Mouse (Mus musculus): ENCODE data around the gene Casp7.

The Casp7 gene

GRCm38 (mm10) chr19:56470286-56471020 lies 73.5 kb downstream of the Casp7 start:
- DNase-seq (ENCODE audit: low spot score) = no peak

DNA sequence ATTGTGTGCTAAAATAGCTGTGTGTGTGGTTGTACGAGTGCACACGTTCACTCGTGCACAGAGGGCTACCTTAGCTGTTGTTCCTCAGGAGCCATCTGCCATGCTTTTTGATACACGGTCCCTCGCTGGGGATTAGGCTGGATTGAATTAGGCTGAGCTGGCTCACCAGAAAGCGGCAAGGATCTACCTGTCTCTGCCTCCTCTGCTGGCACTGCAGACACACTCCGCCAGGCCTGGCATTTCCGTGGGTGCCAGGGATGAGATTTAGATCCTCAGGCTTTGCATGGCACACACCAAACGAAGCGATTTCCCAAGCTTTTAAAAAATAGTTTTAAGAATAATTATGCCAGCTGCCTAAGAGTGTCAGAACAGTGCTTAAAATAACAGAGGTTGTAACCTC lies 75.0 kb downstream of the Casp7 start:
- no peak for DNase-seq (ENCODE audit: low spot score)

- no peak for DNase-seq (ENCODE audit: low spot score)
These were observed 78.1 kb downstream of the Casp7 start for GRCm38 (mm10) chr19:56474869-56475550.

DNA sequence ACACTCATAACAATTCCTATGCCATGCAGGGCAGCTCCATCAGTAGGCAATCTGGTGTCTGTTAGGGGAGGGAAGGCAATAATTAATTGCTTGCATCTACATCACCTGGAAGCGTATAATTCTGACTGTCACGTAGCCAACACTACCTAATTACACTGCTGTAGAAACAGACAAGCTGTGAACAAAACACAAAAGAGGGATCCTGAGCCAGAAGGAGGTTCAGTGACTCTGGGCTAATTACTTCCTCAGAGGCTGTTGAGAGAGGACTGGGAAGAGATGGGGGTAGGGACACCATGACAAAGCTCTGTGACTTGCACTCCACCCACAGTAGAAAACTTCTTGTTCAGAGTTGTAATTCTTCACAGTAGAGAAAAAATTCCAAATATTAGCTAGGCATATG lies 79.6 kb downstream of the Casp7 start:
- DNase-seq (ENCODE audit: low spot score) = peak; percentile 21

DNA sequence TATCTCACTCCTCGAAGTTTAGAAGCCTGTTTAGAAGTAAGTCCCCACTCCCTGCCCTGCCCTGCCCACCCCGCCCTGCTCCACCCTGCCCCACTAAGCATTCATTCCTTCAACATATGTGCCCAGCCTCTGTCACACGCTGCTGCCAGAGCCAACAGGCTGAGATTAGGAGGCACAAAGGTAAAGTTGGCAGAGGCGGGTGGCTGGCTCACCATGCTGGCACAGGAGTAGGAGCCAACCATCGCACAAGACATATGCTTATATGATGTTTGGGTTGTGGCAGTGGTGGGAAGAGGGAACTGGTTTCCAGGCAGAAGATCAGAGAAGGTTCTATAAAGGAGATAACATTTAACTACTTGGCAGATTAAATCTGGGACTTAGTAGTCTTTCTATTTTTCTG lies 80.3 kb downstream of the Casp7 start:
- no peak for DNase-seq (ENCODE audit: low spot score)

DNA sequence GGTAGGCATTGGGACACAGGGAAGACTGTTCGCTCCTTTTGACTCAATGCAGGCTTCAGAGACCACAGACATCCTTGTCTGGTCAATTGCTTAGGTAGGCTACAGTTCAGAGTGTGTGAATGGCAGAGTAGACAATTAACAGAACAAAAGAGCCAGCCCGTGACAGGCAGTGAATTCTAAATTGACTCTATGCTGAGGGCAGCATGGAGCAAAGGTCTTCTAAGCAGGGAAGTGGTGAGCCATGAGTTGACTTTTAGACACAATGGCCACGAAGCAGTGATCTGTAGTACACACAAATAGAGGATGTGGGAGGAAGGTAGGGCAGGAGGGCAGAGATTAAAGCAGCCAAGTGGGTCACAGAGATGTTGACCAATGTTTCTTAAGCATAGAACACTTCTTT lies 80.9 kb downstream of the Casp7 start:
- no peak for DNase-seq (ENCODE audit: low spot score)

- peak; percentile 72 for DNase-seq (ENCODE audit: low spot score)
These were observed 87.9 kb downstream of the Casp7 start for GRCm38 (mm10) chr19:56484630-56485375.

GRCm38 (mm10) chr19:56485376-56486271 lies 88.7 kb downstream of the Casp7 start:
- peak; percentile 67 for DNase-seq (ENCODE audit: low spot score)

GRCm38 (mm10) chr19:56486926-56487325 lies 90.0 kb downstream of the Casp7 start:
- no peak for DNase-seq (ENCODE audit: low spot score)

DNA sequence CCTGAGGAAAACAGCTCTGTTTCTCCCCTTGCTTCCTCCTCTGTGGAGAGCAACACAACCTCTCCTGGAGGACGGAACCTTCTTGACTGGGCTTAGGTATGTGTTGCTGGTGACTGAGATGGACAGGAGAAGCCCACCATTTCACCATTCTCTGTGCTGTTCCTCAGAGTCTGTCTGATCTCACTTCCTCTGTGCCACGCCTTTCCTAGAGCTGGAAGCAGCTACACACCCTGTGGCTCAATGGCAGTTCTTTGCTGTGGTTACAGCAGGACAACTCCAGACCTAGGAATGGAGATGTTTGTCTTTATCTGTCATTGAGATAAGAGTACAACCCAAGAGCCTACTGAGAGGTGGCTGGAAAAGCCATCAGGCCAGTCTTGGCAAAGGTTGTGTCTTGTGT lies 90.4 kb downstream of the Casp7 start:
- DNase-seq (ENCODE audit: low spot score) = no peak

DNA sequence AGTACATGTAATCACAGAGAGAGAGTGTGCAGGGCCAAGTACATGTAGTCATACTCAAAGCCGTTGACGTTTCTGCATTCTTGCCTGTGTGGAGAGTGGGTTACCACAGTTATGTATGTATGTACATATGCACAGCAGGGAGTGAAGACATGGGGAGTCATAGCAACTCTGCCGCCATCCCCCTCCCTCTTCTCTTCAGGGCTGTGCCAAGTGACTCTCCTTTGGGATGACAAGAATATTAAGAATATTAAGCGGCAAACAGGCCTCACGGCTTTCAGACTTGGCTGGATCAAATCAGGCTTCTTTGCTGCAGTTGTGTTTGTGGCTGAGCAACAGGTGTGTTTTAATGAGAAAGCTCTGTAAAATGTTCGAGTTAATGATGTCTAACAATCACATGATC lies 92.7 kb downstream of the Casp7 start:
- DNase-seq (ENCODE audit: low spot score) = no peak
